Mouse (Mus musculus): ENCODE results near the gene Galnt14. TPM values are rescaled to one million over a fixed set of nuclear protein-coding genes. Genes with fewer than 3 reads are reported as not detected.

The Galnt14 gene
- polyA plus RNA-seq, 1 experiment from 2014 or later: 9.5 TPM

DNA sequence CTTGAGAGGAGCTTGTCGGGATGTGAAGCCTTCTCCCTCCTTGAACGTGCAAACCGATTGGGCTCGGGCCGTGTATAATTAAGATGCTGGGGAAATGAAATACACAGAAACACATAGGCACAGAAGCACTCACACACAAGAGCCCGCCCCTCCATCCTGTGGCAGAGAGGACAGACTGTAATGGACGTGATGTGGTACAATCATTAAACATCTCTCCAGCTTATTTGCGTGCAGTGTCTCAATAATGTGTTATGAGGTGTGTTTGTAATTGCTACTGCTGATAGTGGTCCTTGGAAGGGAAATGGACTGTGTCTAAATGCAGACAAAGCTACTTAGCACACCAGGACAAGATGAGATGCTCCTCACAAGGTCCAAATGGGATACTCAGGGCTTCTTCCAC lies 24.0 kb downstream of the Galnt14 start:
- 80% methylated on average over 8 of the region's 8 CpGs for WGBS

DNA sequence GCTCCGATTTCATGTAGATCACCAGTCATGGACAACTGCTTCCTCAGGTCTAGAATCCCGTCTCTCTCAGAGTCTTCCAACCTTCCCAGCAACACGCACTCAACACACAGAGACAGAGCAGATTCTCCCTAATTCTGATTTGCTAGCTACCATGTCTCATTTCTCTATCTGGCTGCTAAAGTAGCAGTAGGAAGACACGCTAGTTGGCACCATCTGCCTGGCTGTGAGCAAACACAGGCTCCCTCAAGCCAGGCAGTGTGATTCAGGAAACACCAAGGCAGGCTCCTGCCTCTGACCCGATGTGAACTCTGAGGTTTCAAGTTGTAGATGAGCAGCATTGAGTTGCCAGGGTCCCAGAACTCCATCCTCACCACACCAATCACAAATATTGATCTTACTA lies 25.5 kb downstream of the Galnt14 start:
- no peak for ATAC-seq (ENCODE audit: insufficient read depth, low FRiP score, low TSS enrichment)
- no peak overlapping the region for H3K4me2 ChIP-seq (ENCODE audit: low read depth)
- no peak for DNase-seq (ENCODE audit: low spot score)
- no peaks in the 10 kb centered on the region for H3K4me1 ChIP-seq (ENCODE audit: control insufficient read depth, insufficient read depth, low read length)
- H3K4me3 ChIP-seq (ENCODE audit: low read depth, low read length): no peak overlapping the region
- H3K27me3 ChIP-seq (ENCODE audit: control insufficient read depth, insufficient read depth, low read length): no peaks in the 10 kb centered on the region
- H3K9me3 ChIP-seq (ENCODE audit: control insufficient read depth, low read length): no peaks in the 10 kb centered on the region
- no peak overlapping the region for H3K9ac ChIP-seq (ENCODE audit: low read length)
- H3K27ac ChIP-seq (ENCODE audit: low read depth, low read length): no peak overlapping the region
- WGBS: 80% methylated on average over 5 of the region's 5 CpGs
- no peaks in the 10 kb centered on the region for H3K36me3 ChIP-seq (ENCODE audit: control insufficient read depth, insufficient read depth, low read length)

More for the DNA sequence above, 24.0 kb downstream of the Galnt14 start:
- no peak overlapping the region for H3K4me3 ChIP-seq (ENCODE audit: low read depth, low read length)
- no peak overlapping the region for H3K27ac ChIP-seq (ENCODE audit: low read depth, low read length)
- no peak for ATAC-seq (ENCODE audit: insufficient read depth, low FRiP score, low TSS enrichment)
- no peak overlapping the region for H3K4me2 ChIP-seq (ENCODE audit: low read depth)
- no peaks in the 10 kb centered on the region for H3K27me3 ChIP-seq (ENCODE audit: control insufficient read depth, insufficient read depth, low read length)
- H3K9ac ChIP-seq (ENCODE audit: low read length): no peak overlapping the region
- H3K4me1 ChIP-seq (ENCODE audit: control insufficient read depth, insufficient read depth, low read length): no peaks in the 10 kb centered on the region
- no peak for DNase-seq (ENCODE audit: low spot score)
- no peaks in the 10 kb centered on the region for H3K9me3 ChIP-seq (ENCODE audit: control insufficient read depth, low read length)
- H3K36me3 ChIP-seq (ENCODE audit: control insufficient read depth, insufficient read depth, low read length): no peaks in the 10 kb centered on the region

DNA sequence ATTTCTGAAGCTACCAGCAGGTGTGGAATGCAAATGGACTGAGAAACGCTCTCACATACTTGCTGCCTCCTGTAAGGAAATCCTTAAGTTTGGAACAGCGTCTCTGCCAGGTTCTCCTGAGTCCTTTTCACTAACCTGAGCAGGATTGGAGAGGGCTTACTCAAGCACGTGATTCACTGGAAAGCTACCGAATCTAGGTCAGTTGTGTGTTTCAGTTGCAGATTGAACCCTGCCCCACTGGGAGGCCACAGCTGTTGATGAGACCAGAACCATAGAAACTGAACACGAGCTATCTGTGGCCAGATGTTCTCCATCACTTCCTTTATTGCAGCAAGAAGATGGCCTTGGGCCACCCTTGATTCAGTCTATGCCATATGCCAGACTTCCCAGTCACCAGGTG lies 38.3 kb downstream of the Galnt14 start:
- 84% methylated on average over 5 of the region's 5 CpGs for WGBS
- H3K9ac ChIP-seq (ENCODE audit: low read length): no peak overlapping the region
- DNase-seq (ENCODE audit: low spot score) (no peak), ATAC-seq (ENCODE audit: insufficient read depth, low FRiP score, low TSS enrichment) (no peak)
- no peaks in the 10 kb centered on the region for H3K36me3 ChIP-seq (ENCODE audit: control insufficient read depth, insufficient read depth, low read length)
- H3K4me2 ChIP-seq (ENCODE audit: low read depth): no peak overlapping the region
- H3K4me3 ChIP-seq (ENCODE audit: low read depth, low read length): no peak overlapping the region
- no peaks in the 10 kb centered on the region for H3K9me3 ChIP-seq (ENCODE audit: control insufficient read depth, low read length)
- H3K27ac ChIP-seq (ENCODE audit: low read depth, low read length): no peak overlapping the region
- no peaks in the 10 kb centered on the region for H3K27me3 ChIP-seq (ENCODE audit: control insufficient read depth, insufficient read depth, low read length)
- H3K4me1 ChIP-seq (ENCODE audit: control insufficient read depth, insufficient read depth, low read length): no peaks in the 10 kb centered on the region

DNA sequence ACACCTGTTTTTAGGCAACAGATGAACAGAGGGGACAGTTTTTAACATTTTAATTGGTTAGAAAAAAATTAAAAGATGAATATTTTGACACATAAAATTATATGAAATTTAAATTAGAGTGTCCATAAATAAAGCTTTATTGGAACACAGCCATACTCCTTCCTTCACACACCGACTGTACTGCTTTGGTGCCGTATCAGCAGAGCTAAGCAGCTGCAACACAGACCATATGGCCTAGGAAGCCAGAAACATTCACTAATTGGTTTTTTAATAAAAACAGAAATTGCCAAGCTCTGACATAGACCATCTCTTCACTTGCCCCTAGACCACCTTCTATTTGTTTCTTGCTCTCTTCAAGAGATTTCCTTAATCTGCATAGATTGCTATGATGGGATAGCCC lies 40.2 kb downstream of the Galnt14 start:
- H3K4me1 ChIP-seq (ENCODE audit: control insufficient read depth, insufficient read depth, low read length): no peaks in the 10 kb centered on the region
- no peak for ATAC-seq (ENCODE audit: insufficient read depth, low FRiP score, low TSS enrichment)
- no peak overlapping the region for H3K27ac ChIP-seq (ENCODE audit: low read depth, low read length)
- WGBS: 92% methylated on average over 2 of the region's 2 CpGs
- H3K4me3 ChIP-seq (ENCODE audit: low read depth, low read length): no peak overlapping the region
- no peak for DNase-seq (ENCODE audit: low spot score)
- H3K9me3 ChIP-seq (ENCODE audit: control insufficient read depth, low read length): no peaks in the 10 kb centered on the region
- H3K9ac ChIP-seq (ENCODE audit: low read length): no peak overlapping the region
- no peak overlapping the region for H3K4me2 ChIP-seq (ENCODE audit: low read depth)
- no peaks in the 10 kb centered on the region for H3K36me3 ChIP-seq (ENCODE audit: control insufficient read depth, insufficient read depth, low read length)
- H3K27me3 ChIP-seq (ENCODE audit: control insufficient read depth, insufficient read depth, low read length): no peaks in the 10 kb centered on the region

DNA sequence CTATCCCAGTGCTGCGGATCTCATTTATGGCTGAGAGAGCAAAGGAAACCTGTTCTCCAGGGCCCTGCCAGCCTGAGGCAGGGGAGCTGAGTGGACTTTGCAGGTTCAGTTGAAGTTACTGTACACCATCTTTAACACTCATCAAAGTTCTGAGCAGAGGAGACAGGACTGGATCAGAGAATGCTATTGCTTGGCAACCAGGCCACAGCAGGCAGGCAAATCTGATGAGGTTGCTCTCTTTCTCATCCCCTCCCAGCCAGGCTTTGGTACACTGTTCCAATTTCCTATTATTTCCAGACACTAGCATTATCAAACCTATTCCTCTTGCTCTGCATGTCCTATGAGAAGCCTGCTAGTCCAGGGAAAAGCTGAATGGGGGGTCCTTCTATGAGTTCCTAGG lies 41.3 kb downstream of the Galnt14 start:
- H3K27ac ChIP-seq (ENCODE audit: low read depth, low read length): no peak overlapping the region
- H3K4me3 ChIP-seq (ENCODE audit: low read depth, low read length): no peak overlapping the region
- H3K27me3 ChIP-seq (ENCODE audit: control insufficient read depth, insufficient read depth, low read length): no peaks in the 10 kb centered on the region
- H3K36me3 ChIP-seq (ENCODE audit: control insufficient read depth, insufficient read depth, low read length): no peaks in the 10 kb centered on the region
- WGBS: 87% methylated on average over 1 of the region's 1 CpGs
- DNase-seq (ENCODE audit: low spot score): no peak
- H3K4me1 ChIP-seq (ENCODE audit: control insufficient read depth, insufficient read depth, low read length): no peaks in the 10 kb centered on the region
- no peaks in the 10 kb centered on the region for H3K9me3 ChIP-seq (ENCODE audit: control insufficient read depth, low read length)
- H3K9ac ChIP-seq (ENCODE audit: low read length): no peak overlapping the region
- H3K4me2 ChIP-seq (ENCODE audit: low read depth): no peak overlapping the region
- ATAC-seq (ENCODE audit: insufficient read depth, low FRiP score, low TSS enrichment): no peak

DNA sequence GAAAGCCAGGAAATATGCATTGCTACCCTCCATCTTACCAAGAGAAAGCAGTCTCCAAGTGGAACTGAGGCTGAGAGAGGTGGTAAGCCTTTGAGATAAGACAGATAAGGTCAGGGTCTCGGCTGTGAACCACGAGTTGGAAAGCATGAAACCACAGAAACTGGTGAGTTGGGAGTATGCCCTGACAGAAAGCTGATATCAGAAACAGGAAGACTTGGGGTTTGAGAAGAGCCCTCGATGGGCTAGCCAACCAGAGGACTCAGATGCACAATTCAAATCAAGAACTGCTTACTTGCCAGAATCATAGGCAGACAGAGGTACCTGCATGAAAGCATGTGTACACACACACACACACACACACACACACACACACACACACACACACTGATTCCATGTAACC lies 47.0 kb downstream of the Galnt14 start:
- ATAC-seq (ENCODE audit: insufficient read depth, low FRiP score, low TSS enrichment) (no peak), DNase-seq (ENCODE audit: low spot score) (no peak)
- Histone ChIP-seq H3K9me3 (ENCODE audit: control insufficient read depth, low read length) (no peaks in the 10 kb centered on the region), H3K4me1 (ENCODE audit: control insufficient read depth, insufficient read depth, low read length) (no peaks in the 10 kb centered on the region), H3K4me3 (ENCODE audit: low read depth, low read length) (no peak overlapping the region), H3K27me3 (ENCODE audit: control insufficient read depth, insufficient read depth, low read length) (no peaks in the 10 kb centered on the region), H3K36me3 (ENCODE audit: control insufficient read depth, insufficient read depth, low read length) (no peaks in the 10 kb centered on the region), H3K27ac (ENCODE audit: low read depth, low read length) (no peak overlapping the region), H3K9ac (ENCODE audit: low read length) (no peak overlapping the region), H3K4me2 (ENCODE audit: low read depth) (no peak overlapping the region)
- 73% methylated on average over 3 of the region's 3 CpGs for WGBS

DNA sequence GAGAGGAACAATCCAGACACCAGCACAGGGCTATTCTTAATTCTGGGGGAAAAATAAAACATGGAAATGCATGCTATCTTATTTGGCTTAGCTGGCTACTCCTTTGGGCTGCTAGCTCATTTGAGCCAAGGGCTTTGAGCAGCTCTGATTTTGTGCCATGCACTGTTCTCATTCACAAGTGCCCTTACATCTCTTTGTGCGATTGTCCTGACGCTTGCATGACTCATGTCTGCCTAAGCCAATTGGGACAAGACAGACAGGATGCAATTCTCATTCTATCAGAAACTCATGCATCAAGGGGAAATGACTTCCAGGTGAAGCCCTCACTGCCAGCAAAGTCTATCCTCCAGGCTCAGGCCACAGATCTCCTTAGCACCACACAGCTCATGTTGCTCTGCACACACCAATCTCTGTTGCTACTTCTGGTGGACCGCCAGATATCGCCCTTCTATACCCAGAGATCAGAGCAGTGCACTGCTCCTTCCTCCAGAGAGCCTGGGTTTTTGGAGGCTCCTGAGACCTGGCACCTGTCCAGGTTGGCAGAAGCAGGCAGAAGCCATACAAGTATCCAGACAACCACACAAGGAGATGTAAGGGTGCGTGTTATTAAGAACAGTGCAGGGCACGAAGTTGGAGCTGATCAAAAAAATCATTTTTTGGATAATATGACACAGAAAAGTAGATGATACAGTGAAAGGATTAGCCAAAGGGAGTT lies 51.4 kb downstream of the Galnt14 start:
- Histone ChIP-seq H3K27ac (ENCODE audit: low read depth, low read length) (no peak overlapping the region), H3K4me2 (ENCODE audit: low read depth) (no peak overlapping the region), H3K9me3 (ENCODE audit: control insufficient read depth, low read length) (no peaks in the 10 kb centered on the region), H3K4me1 (ENCODE audit: control insufficient read depth, insufficient read depth, low read length) (no peaks in the 10 kb centered on the region), H3K4me3 (ENCODE audit: low read depth, low read length) (no peak overlapping the region), H3K9ac (ENCODE audit: low read length) (no peak overlapping the region), H3K27me3 (ENCODE audit: control insufficient read depth, insufficient read depth, low read length) (no peaks in the 10 kb centered on the region), H3K36me3 (ENCODE audit: control insufficient read depth, insufficient read depth, low read length) (no peaks in the 10 kb centered on the region)
- DNase-seq (ENCODE audit: low spot score) (no peak), ATAC-seq (ENCODE audit: insufficient read depth, low FRiP score, low TSS enrichment) (no peak)
- 90% methylated on average over 6 of the region's 6 CpGs for WGBS

DNA sequence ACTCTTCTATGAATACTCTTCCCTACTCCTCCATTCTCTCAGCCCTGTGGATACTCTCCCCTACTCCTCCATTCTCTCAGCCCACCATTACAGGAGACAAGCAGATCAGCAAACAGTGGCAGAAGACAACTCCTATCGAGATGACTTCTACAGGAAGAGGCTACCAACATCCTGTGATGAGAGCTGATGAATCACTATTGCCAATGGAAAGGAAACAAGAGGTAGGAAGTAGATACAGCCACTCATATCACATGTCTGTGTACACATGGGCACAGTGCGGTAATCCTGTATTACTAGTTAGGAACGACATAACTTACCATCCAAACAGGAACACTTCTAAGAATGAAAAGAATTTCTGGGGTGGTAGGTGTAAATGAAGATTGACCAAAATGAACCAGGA lies 53.9 kb downstream of the Galnt14 start:
- H3K9me3 ChIP-seq (ENCODE audit: control insufficient read depth, low read length): no peaks in the 10 kb centered on the region
- DNase-seq (ENCODE audit: low spot score): no peak
- ATAC-seq (ENCODE audit: insufficient read depth, low FRiP score, low TSS enrichment): no peak
- WGBS: 98% methylated on average over 3 of the region's 3 CpGs
- H3K4me1 ChIP-seq (ENCODE audit: control insufficient read depth, insufficient read depth, low read length): no peaks in the 10 kb centered on the region
- no peaks in the 10 kb centered on the region for H3K27me3 ChIP-seq (ENCODE audit: control insufficient read depth, insufficient read depth, low read length)
- H3K9ac ChIP-seq (ENCODE audit: low read length): no peak overlapping the region
- no peak overlapping the region for H3K27ac ChIP-seq (ENCODE audit: low read depth, low read length)
- H3K4me3 ChIP-seq (ENCODE audit: low read depth, low read length): no peak overlapping the region
- H3K36me3 ChIP-seq (ENCODE audit: control insufficient read depth, insufficient read depth, low read length): no peaks in the 10 kb centered on the region
- no peak overlapping the region for H3K4me2 ChIP-seq (ENCODE audit: low read depth)

DNA sequence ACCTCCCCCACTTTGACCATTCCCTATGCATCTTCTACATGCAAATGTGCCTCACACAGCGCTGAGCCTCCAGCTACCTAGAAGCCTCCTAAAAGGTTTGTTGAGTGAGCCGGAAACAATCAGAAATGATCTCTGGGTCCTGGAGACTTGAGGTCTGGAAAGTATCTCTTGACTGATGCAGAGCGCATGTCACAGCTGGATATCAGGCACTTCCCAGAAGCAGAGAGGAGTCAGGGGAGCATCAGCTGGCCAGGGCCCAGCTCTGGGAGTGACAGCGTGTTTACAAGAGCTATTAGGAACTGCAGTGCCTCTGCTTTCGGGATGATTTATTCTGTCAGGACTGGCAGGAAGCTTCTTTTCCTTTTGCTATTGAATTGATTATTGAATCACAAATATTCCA lies 56.0 kb downstream of the Galnt14 start:
- DNase-seq (ENCODE audit: low spot score) (peak; percentile 25), ATAC-seq (ENCODE audit: insufficient read depth, low FRiP score, low TSS enrichment) (no peak)
- Histone ChIP-seq H3K27me3 (ENCODE audit: control insufficient read depth, insufficient read depth, low read length) (no peaks in the 10 kb centered on the region), H3K9ac (ENCODE audit: low read length) (no peak overlapping the region), H3K27ac (ENCODE audit: low read depth, low read length) (no peak overlapping the region), H3K4me3 (ENCODE audit: low read depth, low read length) (no peak overlapping the region), H3K9me3 (ENCODE audit: control insufficient read depth, low read length) (no peaks in the 10 kb centered on the region), H3K36me3 (ENCODE audit: control insufficient read depth, insufficient read depth, low read length) (no peaks in the 10 kb centered on the region), H3K4me1 (ENCODE audit: control insufficient read depth, insufficient read depth, low read length) (no peaks in the 10 kb centered on the region), H3K4me2 (ENCODE audit: low read depth) (no peak overlapping the region)
- WGBS: 60% methylated on average over 5 of the region's 5 CpGs
